Mouse (Mus musculus) left cerebral cortex, postnatal 36 days (tissue): ENCODE data around the gene Ezh2. TPM values are rescaled to one million over a fixed set of nuclear protein-coding genes. Genes with fewer than 3 reads are reported as not detected.
"Not testable (repeated sequence)": the region's sequence is repeated elsewhere in the genome, so short reads cannot be mapped to it uniquely, and the experiment has no call there.

Source experiments
- DNase-seq, 2 experiments: peaks; one replicate each; pipeline ENCODE4 v3.0.0; 2021 to 2022; ENCODE audit warnings: low spot score in 2 of 2, mixed read lengths in 1 of 2
- intact Hi-C: fragments of 180-260 bp; cut with DNase I; formaldehyde crosslinking; loops from one replicate; pipeline ENCODE4 v1.15.1; 2025
- total RNA-seq, 2 experiments: library from RNA; stranded (reverse); gene quantifications; 2 replicates each; pipeline ENCODE4 v1.2.3; 2021

Gene Ezh2
- total RNA-seq, result 10 to 100 TPM; 12.8 to 13.7 TPM

- DNase-seq, result peak; percentile 97
- intact Hi-C loops, result loop anchor here (10.0 kb wide), 1 partner anchor 140 kb away; the partner anchor contains the start of gene Cul1
Measured at GRCm38 (mm10) chr6:47594926-47595623, at the start of gene Ezh2. Gene Ezh2 (minus strand): TSS chr6:47595341.

GRCm38 (mm10) chr6:47636527-47637076 is 41.5 kb upstream of the Ezh2 start:
- no peak for DNase-seq
- intact Hi-C loops, result no loop called here

GRCm38 (mm10) chr6:47635995-47636526 is 40.9 kb upstream of the Ezh2 start:
- intact Hi-C loops, result no loop called here

GRCm38 (mm10) chr6:47635207-47635994 is 40.3 kb upstream of the Ezh2 start:
- intact Hi-C loops, result no loop called here
- no peak for DNase-seq

More at GRCm38 (mm10) chr6:47635995-47636526, 40.9 kb upstream of the Ezh2 start:
- DNase-seq, result no peak

- no peak for DNase-seq
- intact Hi-C loops, result no loop called here
Measured at GRCm38 (mm10) chr6:47633467-47633866, 38.3 kb upstream of the Ezh2 start.

GRCm38 (mm10) chr6:47630061-47630460 is 34.9 kb upstream of the Ezh2 start:
- intact Hi-C loops, DNase-seq: not testable (repeated sequence)

- no peak for DNase-seq
- intact Hi-C loops, result no loop called here
Measured at GRCm38 (mm10) chr6:47627978-47628377, 32.8 kb upstream of the Ezh2 start.

- intact Hi-C loops, result not testable (repeated sequence)
Measured at GRCm38 (mm10) chr6:47626976-47627375, 31.8 kb upstream of the Ezh2 start.

GRCm38 (mm10) chr6:47621039-47621438 is 25.9 kb upstream of the Ezh2 start:
- intact Hi-C loops, result no loop called here
- DNase-seq, result no peak

More at GRCm38 (mm10) chr6:47626976-47627375, 31.8 kb upstream of the Ezh2 start:
- not testable (repeated sequence) for DNase-seq

GRCm38 (mm10) chr6:47608306-47608705 is 13.2 kb upstream of the Ezh2 start:
- DNase-seq, intact Hi-C loops: not testable (repeated sequence)

GRCm38 (mm10) chr6:47601931-47602330 is 6.8 kb upstream of the Ezh2 start:
- intact Hi-C loops, result no loop called here
- no peak for DNase-seq

- intact Hi-C loops, result loop anchor here (10.0 kb wide), 1 partner anchor 141 kb away; the partner anchor contains the start of gene Cul1
- DNase-seq, result no peak
Measured at GRCm38 (mm10) chr6:47595696-47596095, 555 bp upstream of the Ezh2 start.

- intact Hi-C loops, result loop anchor here (10.0 kb wide), 1 partner anchor 139 kb away; the partner anchor contains the start of gene Cul1
- DNase-seq, result peak; percentile 62 to 69
Measured at GRCm38 (mm10) chr6:47594141-47594835, 853 bp downstream of the Ezh2 start.

GRCm38 (mm10) chr6:47593590-47593989 is 1.6 kb downstream of the Ezh2 start:
- DNase-seq, result no peak

GRCm38 (mm10) chr6:47587332-47587731 is 7.8 kb downstream of the Ezh2 start:
- intact Hi-C loops, DNase-seq: not testable (repeated sequence)

More at GRCm38 (mm10) chr6:47593590-47593989, 1.6 kb downstream of the Ezh2 start:
- intact Hi-C loops, result loop anchor here (10.0 kb wide), 1 partner anchor 139 kb away; the partner anchor contains the start of gene Cul1

GRCm38 (mm10) chr6:47572887-47573286 is 22.3 kb downstream of the Ezh2 start:
- no peak for DNase-seq
- intact Hi-C loops, result no loop called here

- intact Hi-C loops, result no loop called here
- no peak for DNase-seq
Measured at GRCm38 (mm10) chr6:47565326-47566035, 29.7 kb downstream of the Ezh2 start.

- intact Hi-C loops, result no loop called here
- no peak for DNase-seq
Measured at GRCm38 (mm10) chr6:47561426-47561825, 33.7 kb downstream of the Ezh2 start.

- no peak for DNase-seq
- intact Hi-C loops, result no loop called here
Measured at GRCm38 (mm10) chr6:47560846-47561245, 34.3 kb downstream of the Ezh2 start.
